Mouse (Mus musculus): ENCODE data around the gene Xdh. TPM values are rescaled to one million over a fixed set of nuclear protein-coding genes. Genes with fewer than 3 reads are reported as not detected.

Gene Xdh
- total and polyA plus RNA-seq, 3 experiments, result 0.17 TPM; not detected in 2

GRCm38 (mm10) chr17:73914730-73915129, 35.3 kb downstream of the Xdh start:
- no peak overlapping the region for H3K4me2 ChIP-seq (ENCODE audit: insufficient read depth, low read depth, poor library complexity, severe bottlenecking)
- DNase-seq (ENCODE audit: extremely low read depth), result no peak
- peaks cover 0 to 3% of the 10 kb centered on the region in 2 experiments; a peak in 2 of 4 replicates for H3K4me1 ChIP-seq (ENCODE audit: control insufficient read depth in 1 of 2, insufficient read depth in 2 of 2)
- H3K9me3 ChIP-seq (replicated peaks; ENCODE audit: low read length), result no peaks in the 10 kb centered on the region
- H3K79me2 ChIP-seq (replicated peaks; ENCODE audit: control insufficient read depth, extremely low read depth, insufficient read depth, poor library complexity, severe bottlenecking), result no peaks in the 10 kb centered on the region
- no peak for TF ChIP-seq MXI1 (IDR thresholded peaks at IDR 0.05; ENCODE audit: low read depth, low read length)
- no peak for TF ChIP-seq JUND (conservative IDR thresholded peaks at IDR 0.05; ENCODE audit: low read depth, low read length)
- no peak for TF ChIP-seq CHD1 (IDR thresholded peaks at IDR 0.05; ENCODE audit: low read depth, low read length)
- TF ChIP-seq KAT2A (IDR thresholded peaks at IDR 0.05; ENCODE audit: insufficient replicate concordance, low read length), result no peak
- TF ChIP-seq PAX5 (IDR thresholded peaks at IDR 0.05; ENCODE audit: low read length), result no peak
- TF ChIP-seq GABPA (IDR thresholded peaks at IDR 0.05; ENCODE audit: insufficient replicate concordance, low read depth, low read length), result no peak
- no peak for TF ChIP-seq NELFE (IDR thresholded peaks at IDR 0.05; ENCODE audit: low read depth, low read length)
- TF ChIP-seq MYC (IDR thresholded peaks at IDR 0.05; ENCODE audit: low read depth, low read length), result no peak
- no peak for TF ChIP-seq RCOR1 (conservative IDR thresholded peaks at IDR 0.05; ENCODE audit: low read depth, low read length)
- TF ChIP-seq TCF12 (IDR thresholded peaks at IDR 0.05; ENCODE audit: low read depth, low read length), result no peak
- no peak for TF ChIP-seq NRF1 (IDR thresholded peaks at IDR 0.05; ENCODE audit: low read depth, low read length)
- no peak for TF ChIP-seq SIN3A (IDR thresholded peaks at IDR 0.05; ENCODE audit: low read length)
- H3K4me3 ChIP-seq (replicated peaks in 1 of 3; ENCODE audit: low read depth in 2 of 3, low read length in 2 of 3, poor library complexity in 1 of 3), result no peak overlapping the region
- no peak overlapping the region for H3K27ac ChIP-seq (ENCODE audit: insufficient read depth, low read depth)
- H3K27me3 ChIP-seq (replicated peaks), result no peaks in the 10 kb centered on the region
- dilution Hi-C loops (cut with MboI; ENCODE audit: extremely low pct_ligation_motif_present, extremely low pct_unique_long_range_greater_than_20kb, low sequenced_read_pairs) (no loop called here), in situ Hi-C loops (cut with MboI; ENCODE audit: low pct_ligation_motif_present, low pct_unique_long_range_greater_than_20kb, low sequenced_read_pairs) (no loop called here)
- H3K36me3 ChIP-seq (replicated peaks in 1 of 2; ENCODE audit: control insufficient read depth in 1 of 2, insufficient read depth in 1 of 2, low read length in 1 of 2), result no peaks in the 10 kb centered on the region
- H3K9ac ChIP-seq (ENCODE audit: insufficient read depth, low read depth), result no peak overlapping the region

- H3K79me2 ChIP-seq (replicated peaks; ENCODE audit: control insufficient read depth, extremely low read depth, insufficient read depth, poor library complexity, severe bottlenecking), result no peaks in the 10 kb centered on the region
- H3K4me3 ChIP-seq (replicated peaks in 1 of 3; ENCODE audit: low read depth in 2 of 3, low read length in 2 of 3, poor library complexity in 1 of 3), result no peak overlapping the region
- H3K27ac ChIP-seq (ENCODE audit: insufficient read depth, low read depth), result no peak overlapping the region
- DNase-seq (ENCODE audit: extremely low read depth), result no peak
- no peaks in the 10 kb centered on the region for H3K36me3 ChIP-seq (replicated peaks in 1 of 2; ENCODE audit: control insufficient read depth in 1 of 2, insufficient read depth in 1 of 2, low read length in 1 of 2)
- H3K9ac ChIP-seq (ENCODE audit: insufficient read depth, low read depth), result no peak overlapping the region
- in situ Hi-C loops (cut with MboI; ENCODE audit: low pct_ligation_motif_present, low pct_unique_long_range_greater_than_20kb, low sequenced_read_pairs), result no loop called here
- no peaks in the 10 kb centered on the region for H3K27me3 ChIP-seq (replicated peaks)
- no peaks in the 10 kb centered on the region for H3K4me1 ChIP-seq (ENCODE audit: control insufficient read depth in 1 of 2, insufficient read depth in 2 of 2)
- TF ChIP-seq MAZ (IDR thresholded peaks at IDR 0.05; ENCODE audit: low read depth, low read length), result no peak
- no peak for TF ChIP-seq NELFE (IDR thresholded peaks at IDR 0.05; ENCODE audit: low read depth, low read length)
- TF ChIP-seq USF2 (conservative IDR thresholded peaks at IDR 0.05; ENCODE audit: low read depth, low read length), result no peak
- dilution Hi-C loops (cut with MboI; ENCODE audit: extremely low pct_ligation_motif_present, extremely low pct_unique_long_range_greater_than_20kb, low sequenced_read_pairs), result no loop called here
- H3K4me2 ChIP-seq (ENCODE audit: insufficient read depth, low read depth, poor library complexity, severe bottlenecking), result no peak overlapping the region
- H3K9me3 ChIP-seq (replicated peaks; ENCODE audit: low read length), result no peaks in the 10 kb centered on the region
These were observed 43.9 kb downstream of the Xdh start for GRCm38 (mm10) chr17:73906076-73906475.
